Mouse (Mus musculus) ES-Bruce4 (cell line): ENCODE results near the gene Clta.

ENCODE experiments used
- CTCF ChIP-seq: IDR thresholded peaks from one replicate; pipeline ENCODE4 v1.8.1; 2011; ENCODE audit warnings: low read depth, low read length
- EP300 ChIP-seq: IDR thresholded peaks from 2 replicates; pipeline ENCODE4 v1.6.1; 2011; ENCODE audit warnings: low read depth, low read length; ENCODE audit not compliant: insufficient read depth
- POLR2A ChIP-seq: IDR thresholded peaks from one replicate; pipeline ENCODE4 v1.8.1; 2011; ENCODE audit warnings: low read length; ENCODE audit not compliant: insufficient read depth

DNA sequence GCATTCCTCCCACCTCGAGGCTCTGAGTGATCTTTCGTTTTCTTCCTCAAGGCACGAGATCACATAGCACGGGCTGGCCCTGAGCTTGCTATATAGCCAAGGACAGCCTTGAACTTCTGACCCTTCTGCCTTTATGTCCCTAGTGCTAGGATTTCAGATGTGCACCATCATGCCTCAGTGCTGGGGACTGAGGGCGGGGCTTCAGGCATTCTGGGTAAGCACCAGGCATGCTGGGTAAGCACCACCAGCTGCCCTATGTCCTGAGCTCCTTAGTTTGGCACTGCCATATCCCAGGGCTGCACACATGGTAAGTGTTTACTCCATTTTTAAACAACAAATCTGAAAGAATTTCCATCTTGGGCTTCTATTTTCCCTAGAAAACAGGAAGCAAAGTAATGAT is 45.6 kb downstream of the Clta start:
- TF ChIP-seq EP300 (no peak), CTCF (no peak), POLR2A (no peak)
